Mouse (Mus musculus) lung, adult 2 months (tissue): ENCODE data around the gene Zfp583. TPM values are rescaled to one million over a fixed set of nuclear protein-coding genes. Genes with fewer than 3 reads are reported as not detected.
"Not testable (repeated sequence)": the region's sequence is repeated elsewhere in the genome, so short reads cannot be mapped to it uniquely, and the experiment has no call there.

Source experiments
- DNase-seq: peaks from one replicate; pipeline ENCODE4 v3.0.0; 2022
- H3K4me1 ChIP-seq: fragments of 200-500 bp; 2 replicates; pipeline ENCODE4 v1.6.1; 2011; ENCODE audit warnings: low read length; ENCODE audit not compliant: control insufficient read depth, insufficient read depth
- H3K4me3 ChIP-seq: fragments of 200-500 bp; replicated peaks from 2 replicates; pipeline ENCODE3; 2011; ENCODE audit warnings: low read depth, mild to moderate bottlenecking, control low read depth, low read length; ENCODE audit errors: extremely low read depth
- CTCF ChIP-seq: fragments of 200-500 bp; IDR thresholded peaks from 2 replicates; pipeline ENCODE4 v1.5.1; 2011; ENCODE audit warnings: mild to moderate bottlenecking, low read length, control low read depth; ENCODE audit not compliant: insufficient read depth
- POLR2A ChIP-seq: fragments of 200-500 bp; IDR thresholded peaks from 2 replicates; pipeline ENCODE4 v1.6.1; 2011; ENCODE audit warnings: low read depth, mild to moderate bottlenecking, control low read depth, low read length, borderline replicate concordance; ENCODE audit errors: extremely low read depth
- WGBS: fragments of 180-500 bp; shearing (Covaris S2); methylation state at CpG from one replicate; pipeline ENCODE4 v1.1.7; 2018; 5-methylcytosine and 5-hydroxymethylcytosine counted together
- polyA plus RNA-seq: library from polyadenylated mRNA; depleted of rRNA; stranded (reverse); fragments of >200 nt; gene quantifications from 2 replicates; pipeline ENCODE4 v1.2.3, GENCODE M21; 2012; rRNA removed

Gene Zfp583
- 0.42 and 0.76 TPM in 2 replicates for polyA plus RNA-seq

DNA sequence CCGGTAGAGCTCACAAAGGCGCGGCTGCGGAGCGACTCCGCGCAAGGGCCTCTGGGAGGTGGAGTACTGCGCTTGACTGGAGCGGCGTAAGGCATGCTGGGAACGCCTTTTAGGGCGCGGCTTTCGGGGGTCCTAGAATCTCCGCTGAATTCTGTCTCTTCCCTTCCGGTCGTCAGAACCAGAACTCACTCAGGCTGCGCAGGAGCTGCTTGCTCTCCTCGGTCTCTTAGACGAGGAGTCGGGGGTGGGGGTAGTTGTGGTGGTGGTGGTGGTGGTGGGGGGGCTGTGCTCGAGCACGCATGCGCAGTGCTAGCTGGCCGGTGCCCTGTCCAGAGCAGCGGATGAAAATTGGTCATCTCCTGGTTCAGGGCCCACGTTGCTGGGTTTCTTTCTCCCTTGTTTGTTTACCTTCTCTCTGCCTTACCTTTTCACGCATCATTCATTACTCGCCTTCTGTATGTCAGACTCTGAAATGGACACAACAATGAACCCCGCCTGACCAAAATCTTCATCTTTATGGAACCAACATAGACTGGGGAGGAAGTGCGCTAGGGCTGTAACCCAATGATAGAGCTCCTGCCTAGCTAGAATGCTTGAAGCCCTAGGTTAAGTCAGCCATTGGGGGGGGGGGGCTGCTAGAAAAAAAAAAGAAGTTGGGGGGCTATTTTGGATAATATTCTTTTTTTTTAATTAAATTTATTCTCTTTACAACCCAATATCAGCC, at the start of gene Zfp583:
Zfp583 (minus strand) TSS at position 53 of the 724 bp plus-strand sequence.
- peak; percentile 36; the same call in 1 of the 2 replicates for TF ChIP-seq POLR2A
- no peak for TF ChIP-seq CTCF
- WGBS, result 6% methylated on average over 31 of the region's 31 CpGs
- Histone ChIP-seq H3K4me1 (peaks cover 7% of the 10 kb centered on the region), H3K4me3 (peak within 1 kb of the TSS; percentile 66)
- peak; percentile 75 for DNase-seq

DNA sequence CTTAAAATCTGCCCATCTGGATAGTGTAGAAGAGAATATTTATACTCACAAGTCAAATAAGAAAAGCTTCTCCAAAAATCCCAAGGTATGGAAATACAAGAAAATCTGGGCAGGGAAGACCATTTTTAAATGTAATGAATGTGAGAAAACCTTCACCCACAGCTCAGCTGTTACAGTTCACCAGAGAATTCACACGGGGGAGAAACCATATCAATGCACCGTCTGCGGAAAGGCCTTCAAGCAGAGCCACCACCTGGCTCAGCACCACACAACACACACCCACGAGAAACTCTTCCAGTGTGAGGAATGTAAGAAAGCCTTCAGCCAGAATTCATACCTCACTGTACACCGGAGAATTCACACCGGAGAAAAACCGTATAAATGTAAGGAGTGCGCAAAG, 47.4 kb upstream of the Zfp583 start:
- TF ChIP-seq POLR2A (no peak), CTCF (no peak)
- 85% methylated on average over 8 of the region's 8 CpGs for WGBS
- Histone ChIP-seq H3K4me3 (no peak overlapping the region), H3K4me1 (peaks cover 3% of the 10 kb centered on the region)
- DNase-seq, result no peak

DNA sequence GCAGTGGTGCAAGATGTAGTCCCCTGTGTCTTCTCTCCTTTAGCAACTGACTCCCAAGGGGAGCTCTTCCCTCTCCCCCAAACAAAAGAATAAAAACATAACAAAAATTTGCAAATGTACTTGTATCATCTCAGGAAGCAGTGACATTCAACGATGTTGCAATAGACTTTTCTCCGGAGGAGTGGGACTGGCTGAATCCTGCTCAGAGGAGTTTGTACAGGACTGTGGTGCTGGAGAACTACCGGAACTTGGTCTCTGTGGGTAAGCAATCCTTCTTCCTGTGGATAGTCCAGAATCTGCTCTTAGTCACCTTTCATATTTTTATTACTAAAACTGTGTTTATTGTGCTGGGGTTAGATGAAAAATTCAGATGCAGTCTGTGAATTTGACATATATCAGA, 41.9 kb upstream of the Zfp583 start:
- H3K4me1 ChIP-seq, result no peaks in the 10 kb centered on the region
- H3K4me3 ChIP-seq, result no peak overlapping the region
- WGBS, result 88% methylated on average over 3 of the region's 3 CpGs
- DNase-seq, result no peak
- TF ChIP-seq POLR2A, result no peak
- no peak for TF ChIP-seq CTCF

DNA sequence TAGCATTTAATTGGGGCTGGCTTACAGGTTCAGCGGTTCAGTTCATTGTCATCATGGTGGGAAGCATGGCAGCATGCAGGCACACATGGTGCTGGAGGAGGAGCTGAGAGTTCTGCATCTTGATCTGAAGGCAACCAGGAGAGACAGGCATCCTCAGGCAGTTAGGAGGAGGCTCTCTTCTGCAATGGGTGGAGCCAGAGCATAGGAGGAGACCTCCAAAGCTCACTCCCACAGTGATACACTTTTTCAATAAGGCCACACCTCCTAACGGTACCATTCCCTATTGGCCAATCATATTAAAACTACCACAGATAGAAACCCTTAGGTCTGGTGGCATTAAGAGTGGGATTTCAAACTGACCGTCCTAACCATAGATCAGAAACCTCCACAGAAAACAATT, 38.4 kb upstream of the Zfp583 start:
- Histone ChIP-seq H3K4me1 (no peaks in the 10 kb centered on the region), H3K4me3 (no peak overlapping the region)
- WGBS, result 84% methylated on average over 3 of the region's 3 CpGs
- TF ChIP-seq CTCF (no peak), POLR2A (no peak)
- DNase-seq, result no peak

DNA sequence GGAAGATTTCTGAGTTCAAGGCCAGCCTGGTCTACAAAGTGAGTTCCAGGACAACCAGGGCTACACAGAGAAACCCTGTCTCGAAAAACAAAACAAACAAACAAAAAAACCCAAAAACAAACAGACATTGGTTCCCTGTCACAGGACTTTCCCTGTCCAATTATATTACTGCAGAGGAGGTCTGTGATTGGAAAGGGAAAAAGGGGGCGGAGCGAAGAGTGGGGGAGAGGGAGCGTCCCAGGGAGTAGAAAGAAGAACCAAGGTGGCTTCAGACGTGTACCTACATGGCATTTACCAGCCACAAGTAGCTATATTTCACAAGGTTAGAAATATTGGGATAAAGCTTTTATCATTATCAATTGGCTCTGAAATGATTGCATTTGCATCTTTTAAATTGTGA, 37.1 kb upstream of the Zfp583 start:
- DNase-seq, H3K4me3 ChIP-seq, H3K4me1 ChIP-seq: not testable (repeated sequence)
- WGBS, result 86% methylated on average over 5 of the region's 5 CpGs

DNA sequence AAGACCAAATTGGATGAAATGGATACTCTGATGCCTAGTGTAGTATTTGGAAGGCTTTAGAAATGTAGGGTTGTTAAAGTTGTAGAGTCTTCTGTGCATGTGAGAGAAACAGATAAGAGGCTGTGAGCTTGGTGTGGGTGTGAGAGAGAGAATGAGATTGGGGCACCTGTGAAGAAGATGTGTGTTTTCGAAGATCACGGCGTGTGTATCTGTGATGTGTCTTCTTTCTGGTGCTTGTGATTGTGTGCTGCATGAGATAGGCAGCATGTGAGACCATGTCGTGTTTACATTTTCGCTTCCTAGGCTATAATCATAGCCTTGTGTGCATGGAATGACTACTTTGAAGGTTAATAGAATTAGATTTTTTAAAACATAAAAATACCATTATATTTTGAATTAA, 36.1 kb upstream of the Zfp583 start:
- TF ChIP-seq POLR2A, result no peak
- no peak for TF ChIP-seq CTCF
- WGBS, result 79% methylated on average over 5 of the region's 5 CpGs
- Histone ChIP-seq H3K4me1 (peaks cover 4% of the 10 kb centered on the region; the same call in 1 of the 2 replicates), H3K4me3 (no peak overlapping the region)
- no peak for DNase-seq

DNA sequence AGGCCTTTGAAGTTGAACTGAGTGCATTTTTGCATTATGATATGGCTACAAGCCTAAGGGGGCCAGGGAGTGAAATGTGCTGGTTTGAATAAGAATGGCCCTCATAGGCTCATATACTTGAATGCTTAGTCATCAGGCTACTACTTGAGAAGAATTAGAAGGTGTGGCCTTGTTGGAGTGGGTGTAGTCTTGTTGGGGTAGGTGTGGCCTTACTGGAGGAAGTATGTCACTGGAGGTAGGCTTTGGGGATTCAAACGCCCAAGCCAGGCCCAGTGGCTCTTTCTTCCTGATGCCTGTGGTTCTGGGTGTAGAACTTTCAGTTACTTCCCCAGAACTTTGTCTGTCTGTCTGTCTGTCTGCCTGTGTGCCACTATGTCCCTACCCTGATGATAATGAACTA, 33.7 kb upstream of the Zfp583 start:
- H3K4me3 ChIP-seq, result no peak overlapping the region
- TF ChIP-seq CTCF (no peak), POLR2A (no peak)
- DNase-seq, result no peak
- H3K4me1 ChIP-seq, result peaks cover 4% of the 10 kb centered on the region; the same call in 1 of the 2 replicates
- 48% methylated on average over 1 of the region's 1 CpGs for WGBS

DNA sequence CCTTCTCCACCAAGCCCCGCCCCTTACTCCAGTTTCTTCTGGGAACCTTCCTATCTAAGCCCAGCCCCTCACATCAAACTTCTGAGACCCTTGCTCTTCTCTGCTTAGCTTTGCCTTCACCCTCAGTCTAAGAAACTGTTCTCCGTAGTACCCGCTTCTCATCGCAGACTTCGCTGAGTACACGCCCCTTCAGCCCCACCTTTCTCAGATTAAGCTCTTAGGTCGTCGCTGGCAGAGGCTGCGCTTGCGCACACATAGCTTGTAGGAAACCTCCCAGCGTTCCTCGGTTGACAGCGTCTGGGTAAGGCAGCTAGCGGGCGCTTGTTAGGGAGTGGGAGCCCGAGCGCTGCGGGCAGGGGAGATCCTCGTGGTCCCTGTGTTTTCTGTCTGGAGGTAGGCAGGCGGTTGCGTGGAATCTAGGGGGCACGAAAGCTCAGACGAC, 32.0 kb upstream of the Zfp583 start, which contains the start of gene Zfp78:
Zfp78 (plus strand) TSS at position 234 of the 442 bp plus-strand sequence.
- TF ChIP-seq CTCF (no peak), POLR2A (peak; percentile 63; the same call in 1 of the 2 replicates)
- Histone ChIP-seq H3K4me3 (peak within 1 kb of the TSS; percentile 78), H3K4me1 (peaks cover 4% of the 10 kb centered on the region; the same call in 1 of the 2 replicates)
- no peak for DNase-seq
- 1% methylated on average over 23 of the region's 23 CpGs for WGBS

DNA sequence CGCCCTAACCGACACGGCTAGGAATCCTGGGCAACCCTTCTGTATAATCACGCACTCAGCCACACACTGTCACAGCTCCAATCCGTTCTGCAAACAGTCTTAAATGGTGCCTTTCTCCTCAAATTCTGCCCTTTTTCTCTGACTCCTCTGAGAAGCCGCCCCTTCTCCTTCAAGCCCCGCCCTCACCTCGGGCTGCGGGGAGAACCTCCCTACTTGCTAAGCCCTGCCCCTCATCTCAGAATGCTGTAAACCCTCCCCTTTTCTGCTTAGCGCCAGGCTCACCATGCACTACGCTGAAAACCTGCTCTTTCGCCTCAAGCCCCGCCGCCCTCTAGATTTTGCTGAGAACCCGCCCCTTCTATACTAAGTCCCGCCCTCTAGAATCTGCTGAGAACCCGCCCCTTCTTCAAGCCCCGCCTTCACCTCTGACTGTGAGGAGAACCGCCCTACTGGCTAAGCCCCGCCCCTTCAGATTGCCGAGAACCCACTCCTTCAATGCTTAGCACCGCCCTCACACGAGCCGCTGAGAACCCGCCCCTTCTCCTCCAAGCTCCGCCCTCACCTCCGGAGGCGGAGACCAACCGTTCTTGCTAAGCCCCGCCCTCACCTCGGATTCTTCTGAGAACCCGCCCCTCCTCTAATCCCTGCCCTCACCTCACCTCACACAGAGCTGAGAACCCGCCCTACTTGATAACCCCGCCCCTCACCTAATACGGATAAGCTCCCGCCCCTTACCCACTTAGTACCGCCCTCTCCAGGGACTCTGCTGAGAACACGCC, 31.4 kb upstream of the Zfp583 start:
- H3K4me1 ChIP-seq, result peaks cover 4% of the 10 kb centered on the region; the same call in 1 of the 2 replicates
- peak; percentile 98 for DNase-seq
- peak overlapping the region; percentile 78 for H3K4me3 ChIP-seq
- TF ChIP-seq CTCF, result no peak
- no peak for TF ChIP-seq POLR2A
- WGBS, result under 1% methylated on average over 38 of the region's 38 CpGs

DNA sequence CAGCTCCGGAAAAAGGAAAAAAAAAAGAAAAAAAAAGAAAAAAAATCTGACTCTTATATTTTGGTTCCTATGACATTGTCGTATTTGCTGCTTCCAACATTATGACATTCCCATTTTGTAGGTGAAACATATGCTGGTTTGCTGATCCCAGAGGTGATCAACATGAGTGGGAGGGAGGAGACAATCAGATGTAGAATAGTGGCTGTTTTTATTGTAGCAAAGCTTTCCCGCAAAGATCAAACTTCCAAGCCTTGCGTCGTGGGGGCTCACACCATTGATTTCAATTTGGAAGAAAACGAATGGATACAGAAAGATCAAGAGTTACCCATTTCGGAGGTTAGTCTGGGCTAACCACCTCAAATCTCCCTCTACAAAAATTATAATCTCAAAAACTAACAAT, 30.7 kb upstream of the Zfp583 start:
- no peak for DNase-seq
- Histone ChIP-seq H3K4me3 (no peak overlapping the region), H3K4me1 (peaks cover 4% of the 10 kb centered on the region; the same call in 1 of the 2 replicates)
- TF ChIP-seq CTCF, result no peak
- WGBS, result 19% methylated on average over 7 of the region's 7 CpGs
